Mouse (Mus musculus) megakaryocyte, embryonic 14.5 days (primary cell): ENCODE results near the gene D330020A13Rik.

ENCODE experiments used
- FLI1 ChIP-seq: IDR thresholded peaks from 2 replicates; pipeline ENCODE4 v1.6.1; 2012; ENCODE audit warnings: low read length, inconsistent platforms, mixed read lengths
- GATA1 ChIP-seq: IDR thresholded peaks from 3 replicates; pipeline ENCODE4 v1.6.1; 2012; ENCODE audit warnings: mixed read lengths, low read length, inconsistent platforms, borderline replicate concordance

GRCm38 (mm10) chr6:120264151-120264550 is 30.0 kb upstream of the D330020A13Rik start:
- TF ChIP-seq GATA1 = no peak
- no peak for TF ChIP-seq FLI1
